Mouse (Mus musculus) CH12.LX (cell line): ENCODE measurements at regions not wholly inside any gene's neighbourhood (a gene's known extent, or its start where the extent isn't known, plus 50 kb on each side); places are given as distances from the start of the nearest gene placed in this dataset.

Experiments
- DNase-seq: peaks from one replicate; pipeline ENCODE4 v3.0.0-alpha.2; 2013; ENCODE audit errors: extremely low read depth
- H3K27ac ChIP-seq: 2 replicates; pipeline ENCODE4 v1.5.1; 2012; ENCODE audit warnings: low read depth, mild to moderate bottlenecking, control low read depth, moderate library complexity; ENCODE audit not compliant: insufficient read depth
- H3K27me3 ChIP-seq: replicated peaks from 2 replicates; pipeline ENCODE3; 2012; ENCODE audit warnings: inconsistent platforms
- H3K36me3 ChIP-seq, 2 experiments: replicated peaks in 1 of 2; 2 replicates each; pipeline versions ENCODE3 to v1.6.1; 2012; ENCODE audit warnings: inconsistent platforms in 1 of 2, low read length in 1 of 2, mild to moderate bottlenecking in 1 of 2, mixed read lengths in 1 of 2, moderate library complexity in 1 of 2; ENCODE audit not compliant: control insufficient read depth in 1 of 2, insufficient read depth in 1 of 2
- H3K4me1 ChIP-seq, 2 experiments: 2 replicates each; pipeline ENCODE4 v1.6.1; 2012; ENCODE audit warnings: inconsistent platforms in 1 of 2, moderate library complexity in 1 of 2; ENCODE audit not compliant: insufficient read depth in 2 of 2, control insufficient read depth in 1 of 2
- H3K4me2 ChIP-seq: 2 replicates; pipeline ENCODE4 v1.6.1; 2012; ENCODE audit warnings: low read depth, mild to moderate bottlenecking, control low read depth; ENCODE audit not compliant: poor library complexity, insufficient read depth, severe bottlenecking
- H3K4me3 ChIP-seq, 3 experiments: fragments of 150-350 bp in 1 of 3; sonication (generic) in 1 of 3; replicated peaks in 1 of 3; 2 replicates each; pipeline versions ENCODE3 to v1.5.1; 2011 to 2012; ENCODE audit warnings: low read depth in 2 of 3, low read length in 2 of 3, mild to moderate bottlenecking in 2 of 3, moderate library complexity in 2 of 3, control low read depth in 1 of 3, improper control_type of control experiment in 1 of 3, inconsistent platforms in 1 of 3, mixed read lengths in 1 of 3; ENCODE audit not compliant: poor library complexity in 1 of 3
- H3K79me2 ChIP-seq: replicated peaks from 2 replicates; pipeline ENCODE4 v1.6.1; 2012; ENCODE audit warnings: mild to moderate bottlenecking, moderate library complexity; ENCODE audit not compliant: control insufficient read depth, poor library complexity, insufficient read depth, severe bottlenecking; ENCODE audit errors: extremely low read depth
- H3K9ac ChIP-seq: 2 replicates; pipeline ENCODE4 v1.6.1; 2012; ENCODE audit warnings: low read depth, mild to moderate bottlenecking, control low read depth, moderate library complexity; ENCODE audit not compliant: insufficient read depth
- H3K9me3 ChIP-seq: replicated peaks from 2 replicates; pipeline ENCODE3; 2012; ENCODE audit warnings: low read length, inconsistent platforms, mixed read lengths
- CHD2 ChIP-seq: IDR thresholded peaks from 2 replicates; pipeline ENCODE4 v1.6.1; 2011; ENCODE audit warnings: low read length, improper control_type of control experiment
- HCFC1 ChIP-seq: IDR thresholded peaks from 2 replicates; pipeline ENCODE4 v1.6.1; 2012; ENCODE audit warnings: low read depth, mild to moderate bottlenecking, inconsistent platforms, low read length, improper control_type of control experiment
- MAZ ChIP-seq: IDR thresholded peaks from 2 replicates; pipeline ENCODE4 v1.6.1; 2012; ENCODE audit warnings: low read depth, mild to moderate bottlenecking, inconsistent platforms, low read length, improper control_type of control experiment, moderate library complexity
- MEF2A ChIP-seq: IDR thresholded peaks from 2 replicates; pipeline ENCODE4 v1.6.1; 2014; ENCODE audit warnings: low read depth, mild to moderate bottlenecking, inconsistent platforms, low read length, improper control_type of control experiment, borderline replicate concordance
- MYC ChIP-seq: IDR thresholded peaks from 2 replicates; pipeline ENCODE4 v1.6.1; 2011; ENCODE audit warnings: low read depth, mild to moderate bottlenecking, improper control_type of control experiment, low read length
- RCOR1 ChIP-seq: conservative IDR thresholded peaks from 2 replicates; pipeline ENCODE4 v1.6.1; 2012; ENCODE audit warnings: low read depth, mild to moderate bottlenecking, inconsistent platforms, low read length, improper control_type of control experiment
- SIN3A ChIP-seq: IDR thresholded peaks from 2 replicates; pipeline ENCODE4 v1.6.1; 2012; ENCODE audit warnings: low read length, improper control_type of control experiment, inconsistent platforms
- SMC3 ChIP-seq: IDR thresholded peaks from 2 replicates; pipeline ENCODE4 v1.6.1; 2011; ENCODE audit warnings: low read depth, low read length, improper control_type of control experiment
- TBP ChIP-seq: conservative IDR thresholded peaks from 2 replicates; pipeline ENCODE4 v1.6.1; 2011; ENCODE audit warnings: low read depth, low read length, improper control_type of control experiment
- dilution Hi-C: fragments of 300-500 bp; cut with MboI; formaldehyde crosslinking; loops from 2 replicates; pipeline ENCODE4 v1.14.3; 2020; ENCODE audit warnings: low sequenced_read_pairs; ENCODE audit not compliant: extremely low pct_unique_long_range_greater_than_20kb, extremely low pct_ligation_motif_present
- in situ Hi-C: fragments of 300-500 bp; cut with MboI; formaldehyde crosslinking; loops from 3 replicates; pipeline ENCODE4 v1.14.3; 2019; ENCODE audit warnings: low sequenced_read_pairs, low pct_ligation_motif_present, low pct_unique_long_range_greater_than_20kb, mixed read lengths

- Histone ChIP-seq H3K4me3 (no peak overlapping the region), H3K36me3 (no peaks in the 10 kb centered on the region), H3K79me2 (no peaks in the 10 kb centered on the region), H3K9ac (no peak overlapping the region), H3K9me3 (peaks cover 2% of the 10 kb centered on the region), H3K27ac (no peak overlapping the region), H3K4me1 (peaks cover 0 to 30% of the 10 kb centered on the region in 2 experiments; a peak in 2 of 4 replicates), H3K27me3 (no peaks in the 10 kb centered on the region), H3K4me2 (no peak overlapping the region)
- in situ Hi-C loops (no loop called here), dilution Hi-C loops (no loop called here)
- DNase-seq, result no peak
- TF ChIP-seq HCFC1, result no peak
These were observed 238.5 kb downstream of the Tmem38b start for GRCm38 (mm10) chr4:54064331-54064730.

GRCm38 (mm10) chr4:54071951-54072350 lies 246.1 kb downstream of the Tmem38b start:
- in situ Hi-C loops, result no loop called here
- H3K27ac ChIP-seq, result no peak overlapping the region
- no peaks in the 10 kb centered on the region for H3K36me3 ChIP-seq
- no peak overlapping the region for H3K4me3 ChIP-seq
- TF ChIP-seq CHD2, result no peak
- H3K4me2 ChIP-seq, result no peak overlapping the region
- H3K9ac ChIP-seq, result no peak overlapping the region
- H3K9me3 ChIP-seq, result peaks cover 11% of the 10 kb centered on the region
- no peaks in the 10 kb centered on the region for H3K27me3 ChIP-seq
- H3K79me2 ChIP-seq, result no peaks in the 10 kb centered on the region
- no peaks in the 10 kb centered on the region for H3K4me1 ChIP-seq
- DNase-seq, result no peak
- dilution Hi-C loops, result no loop called here

- no peaks in the 10 kb centered on the region for H3K36me3 ChIP-seq
- TF ChIP-seq MYC (no peak), SIN3A (no peak), MAZ (no peak), TBP (no peak), RCOR1 (no peak), SMC3 (no peak), MEF2A (no peak)
- H3K27me3 ChIP-seq, result no peaks in the 10 kb centered on the region
- H3K4me1 ChIP-seq, result no peaks in the 10 kb centered on the region
- H3K79me2 ChIP-seq, result no peaks in the 10 kb centered on the region
- no peak overlapping the region for H3K9ac ChIP-seq
- H3K9me3 ChIP-seq, result peaks cover 11% of the 10 kb centered on the region
- H3K4me2 ChIP-seq, result no peak overlapping the region
- dilution Hi-C loops (no loop called here), in situ Hi-C loops (no loop called here)
- H3K27ac ChIP-seq, result no peak overlapping the region
- no peak overlapping the region for H3K4me3 ChIP-seq
- DNase-seq, result no peak
These were observed 246.6 kb downstream of the Tmem38b start for GRCm38 (mm10) chr4:54072482-54072881.
